Mouse (Mus musculus): ENCODE results near the gene Tppp3. TPM values are rescaled to one million over a fixed set of nuclear protein-coding genes. Genes with fewer than 3 reads are reported as not detected.
A peak's percentile ranks its signal among the peaks of the same experiment; 100 is the strongest.

The Tppp3 gene
- polyA plus RNA-seq, 1 experiment from 2014 or later = 204 TPM

GRCm38 (mm10) chr8:105476628-105477413 is 5.5 kb upstream of the Tppp3 start:
- Histone ChIP-seq H3K27me3 (ENCODE audit: control insufficient read depth, insufficient read depth, low read length) (no peaks in the 10 kb centered on the region), H3K27ac (no peak overlapping the region), H3K4me1 (replicated peaks; ENCODE audit: control insufficient read depth, insufficient read depth, low read length) (peaks cover 16% of the 10 kb centered on the region), H3K36me3 (replicated peaks; ENCODE audit: control insufficient read depth, insufficient read depth) (peaks cover 12% of the 10 kb centered on the region; the same call in 1 of the 2 replicates), H3K4me2 (replicated peaks) (no peak overlapping the region), H3K4me3 (replicated peaks; ENCODE audit: low read length) (no peak overlapping the region), H3K9me3 (ENCODE audit: control insufficient read depth, low read length) (no peaks in the 10 kb centered on the region), H3K9ac (no peak overlapping the region)
- WGBS = 43% methylated on average over 25 of the region's 25 CpGs
- DNase-seq (ENCODE audit: low spot score) (no peak), ATAC-seq (ENCODE audit: low FRiP score) (no peak)

GRCm38 (mm10) chr8:105476161-105476560 is 4.8 kb upstream of the Tppp3 start:
- WGBS = 91% methylated on average over 7 of the region's 7 CpGs
- Histone ChIP-seq H3K4me3 (replicated peaks; ENCODE audit: low read length) (no peak overlapping the region), H3K4me2 (replicated peaks) (no peak overlapping the region), H3K4me1 (replicated peaks; ENCODE audit: control insufficient read depth, insufficient read depth, low read length) (peaks cover 16% of the 10 kb centered on the region), H3K9ac (no peak overlapping the region), H3K9me3 (ENCODE audit: control insufficient read depth, low read length) (no peaks in the 10 kb centered on the region), H3K27ac (no peak overlapping the region), H3K36me3 (replicated peaks; ENCODE audit: control insufficient read depth, insufficient read depth) (peaks cover 12% of the 10 kb centered on the region; the same call in 1 of the 2 replicates), H3K27me3 (ENCODE audit: control insufficient read depth, insufficient read depth, low read length) (no peaks in the 10 kb centered on the region)
- ATAC-seq (ENCODE audit: low FRiP score) (no peak), DNase-seq (ENCODE audit: low spot score) (no peak)

- Histone ChIP-seq H3K4me3 (replicated peaks; ENCODE audit: low read length) (no peak overlapping the region), H3K36me3 (replicated peaks; ENCODE audit: control insufficient read depth, insufficient read depth) (peaks cover 12% of the 10 kb centered on the region; the same call in 1 of the 2 replicates), H3K4me1 (replicated peaks; ENCODE audit: control insufficient read depth, insufficient read depth, low read length) (peaks cover 20% of the 10 kb centered on the region), H3K27me3 (ENCODE audit: control insufficient read depth, insufficient read depth, low read length) (no peaks in the 10 kb centered on the region), H3K27ac (no peak overlapping the region), H3K4me2 (replicated peaks) (no peak overlapping the region), H3K9ac (no peak overlapping the region), H3K9me3 (ENCODE audit: control insufficient read depth, low read length) (no peaks in the 10 kb centered on the region)
- WGBS = 88% methylated on average over 8 of the region's 8 CpGs
- DNase-seq (ENCODE audit: low spot score) = no peak
- ATAC-seq (ENCODE audit: low FRiP score) = no peak
Measured at GRCm38 (mm10) chr8:105475742-105476141, 4.4 kb upstream of the Tppp3 start.

- H3K36me3 ChIP-seq (replicated peaks; ENCODE audit: control insufficient read depth, insufficient read depth) = peaks cover 12% of the 10 kb centered on the region; the same call in 1 of the 2 replicates
- no peaks in the 10 kb centered on the region for H3K9me3 ChIP-seq (ENCODE audit: control insufficient read depth, low read length)
- no peak overlapping the region for H3K27ac ChIP-seq
- no peak overlapping the region for H3K4me3 ChIP-seq (replicated peaks; ENCODE audit: low read length)
- H3K27me3 ChIP-seq (ENCODE audit: control insufficient read depth, insufficient read depth, low read length) = no peaks in the 10 kb centered on the region
- WGBS = 40% methylated on average over 4 of the region's 4 CpGs
- DNase-seq (ENCODE audit: low spot score) = no peak
- peaks cover 25% of the 10 kb centered on the region for H3K4me1 ChIP-seq (replicated peaks; ENCODE audit: control insufficient read depth, insufficient read depth, low read length)
- H3K4me2 ChIP-seq (replicated peaks) = no peak overlapping the region
- ATAC-seq (ENCODE audit: low FRiP score) = no peak
- no peak overlapping the region for H3K9ac ChIP-seq
Measured at GRCm38 (mm10) chr8:105475254-105475653, 3.9 kb upstream of the Tppp3 start.

GRCm38 (mm10) chr8:105474680-105475079 is 3.4 kb upstream of the Tppp3 start:
- Histone ChIP-seq H3K27ac (no peak overlapping the region), H3K36me3 (replicated peaks; ENCODE audit: control insufficient read depth, insufficient read depth) (peaks cover 12% of the 10 kb centered on the region; the same call in 1 of the 2 replicates), H3K4me2 (replicated peaks) (0 out of 2 replicates have a peak overlapping the region, but pooled peaks have one; percentile 16), H3K4me1 (replicated peaks; ENCODE audit: control insufficient read depth, insufficient read depth, low read length) (peaks cover 30% of the 10 kb centered on the region), H3K9me3 (ENCODE audit: control insufficient read depth, low read length) (no peaks in the 10 kb centered on the region), H3K9ac (peak overlapping the region; percentile 39; the same call in 1 of the 2 replicates), H3K4me3 (replicated peaks; ENCODE audit: low read length) (no peak overlapping the region), H3K27me3 (ENCODE audit: control insufficient read depth, insufficient read depth, low read length) (no peaks in the 10 kb centered on the region)
- WGBS = 40% methylated on average over 5 of the region's 5 CpGs
- ATAC-seq (ENCODE audit: low FRiP score) (no peak), DNase-seq (ENCODE audit: low spot score) (no peak)

- no peaks in the 10 kb centered on the region for H3K9me3 ChIP-seq (ENCODE audit: control insufficient read depth, low read length)
- peaks cover 37% of the 10 kb centered on the region for H3K4me1 ChIP-seq (replicated peaks; ENCODE audit: control insufficient read depth, insufficient read depth, low read length)
- DNase-seq (ENCODE audit: low spot score) = peak; percentile 57
- 22% methylated on average over 17 of the region's 17 CpGs for WGBS
- no peak for ATAC-seq (ENCODE audit: low FRiP score)
- 0 out of 2 replicates have a peak overlapping the region, but pooled peaks have one; percentile 16 for H3K4me2 ChIP-seq (replicated peaks)
- H3K27ac ChIP-seq = no peak overlapping the region
- peak overlapping the region; percentile 39; the same call in 1 of the 2 replicates for H3K9ac ChIP-seq
- H3K4me3 ChIP-seq (replicated peaks; ENCODE audit: low read length) = no peak overlapping the region
- H3K36me3 ChIP-seq (replicated peaks; ENCODE audit: control insufficient read depth, insufficient read depth) = peaks cover 12% of the 10 kb centered on the region; the same call in 1 of the 2 replicates
- no peaks in the 10 kb centered on the region for H3K27me3 ChIP-seq (ENCODE audit: control insufficient read depth, insufficient read depth, low read length)
Measured at GRCm38 (mm10) chr8:105473816-105474606, 2.7 kb upstream of the Tppp3 start.

- H3K36me3 ChIP-seq (replicated peaks; ENCODE audit: control insufficient read depth, insufficient read depth) = peaks cover 7% of the 10 kb centered on the region; the same call in 1 of the 2 replicates
- DNase-seq (ENCODE audit: low spot score) (no peak), ATAC-seq (ENCODE audit: low FRiP score) (no peak)
- WGBS = 57% methylated on average over 9 of the region's 9 CpGs
- no peaks in the 10 kb centered on the region for H3K9me3 ChIP-seq (ENCODE audit: control insufficient read depth, low read length)
- no peak overlapping the region for H3K4me3 ChIP-seq (replicated peaks; ENCODE audit: low read length)
- no peak overlapping the region for H3K27ac ChIP-seq
- H3K4me2 ChIP-seq (replicated peaks) = no peak overlapping the region
- peaks cover 40% of the 10 kb centered on the region for H3K4me1 ChIP-seq (replicated peaks; ENCODE audit: control insufficient read depth, insufficient read depth, low read length)
- no peaks in the 10 kb centered on the region for H3K27me3 ChIP-seq (ENCODE audit: control insufficient read depth, insufficient read depth, low read length)
- H3K9ac ChIP-seq = no peak overlapping the region
Measured at GRCm38 (mm10) chr8:105472983-105473382, 1.7 kb upstream of the Tppp3 start.

- 23% methylated on average over 23 of the region's 23 CpGs for WGBS
- Histone ChIP-seq H3K27me3 (ENCODE audit: control insufficient read depth, insufficient read depth, low read length) (no peaks in the 10 kb centered on the region), H3K36me3 (replicated peaks; ENCODE audit: control insufficient read depth, insufficient read depth) (peaks cover 5% of the 10 kb centered on the region), H3K27ac (no peak overlapping the region), H3K9me3 (ENCODE audit: control insufficient read depth, low read length) (no peaks in the 10 kb centered on the region), H3K4me2 (replicated peaks) (no peak overlapping the region), H3K4me1 (replicated peaks; ENCODE audit: control insufficient read depth, insufficient read depth, low read length) (peaks cover 43% of the 10 kb centered on the region), H3K4me3 (replicated peaks; ENCODE audit: low read length) (no peak overlapping the region), H3K9ac (no peak overlapping the region)
- no peak for ATAC-seq (ENCODE audit: low FRiP score)
- DNase-seq (ENCODE audit: low spot score) = no peak
Measured at GRCm38 (mm10) chr8:105472414-105472932, 1.1 kb upstream of the Tppp3 start.

Data from hindbrain, embryonic 14.5 days (tissue).